Mouse (Mus musculus) thymus, adult 2 months (tissue): ENCODE results near the gene Dennd2c.
A peak's percentile ranks its signal among the peaks of the same experiment; 100 is the strongest.

ENCODE experiments used
- CTCF ChIP-seq: fragments of 200-500 bp; IDR thresholded peaks from 2 replicates; pipeline ENCODE4 v1.5.1; 2012; ENCODE audit warnings: mild to moderate bottlenecking, control low read depth, low read length, moderate library complexity, borderline replicate concordance; ENCODE audit not compliant: control insufficient read depth, poor library complexity, insufficient read depth; ENCODE audit errors: extremely low read depth
- POLR2A ChIP-seq: fragments of 200-500 bp; IDR thresholded peaks from 2 replicates; pipeline ENCODE4 v1.6.1; 2012; ENCODE audit warnings: mild to moderate bottlenecking, low read length, control low read depth, moderate library complexity; ENCODE audit not compliant: control insufficient read depth, poor library complexity, insufficient read depth; ENCODE audit errors: extremely low read depth

GRCm38 (mm10) chr3:103171505-103172267 is 69.3 kb downstream of the Dennd2c start, which contains the start of gene Bcas2:
- TF ChIP-seq CTCF, result peak; percentile 70
- TF ChIP-seq POLR2A, result peak; percentile 97
